Mouse (Mus musculus) lung, adult 2 months (tissue): ENCODE data around the gene Dop1a.

Experiments
- CTCF ChIP-seq: fragments of 200-500 bp; IDR thresholded peaks from 2 replicates; pipeline ENCODE4 v1.5.1; 2011; ENCODE audit warnings: mild to moderate bottlenecking, low read length, control low read depth; ENCODE audit not compliant: insufficient read depth
- POLR2A ChIP-seq: fragments of 200-500 bp; IDR thresholded peaks from 2 replicates; pipeline ENCODE4 v1.6.1; 2011; ENCODE audit warnings: low read depth, mild to moderate bottlenecking, control low read depth, low read length, borderline replicate concordance; ENCODE audit errors: extremely low read depth

GRCm38 (mm10) chr9:86464151-86465105 is 2.5 kb upstream of the Dop1a start, which contains the start of gene Ube2cbp:
- TF ChIP-seq CTCF (peak; percentile 55), POLR2A (no peak)
